Mouse (Mus musculus): ENCODE measurements around the gene Mmp9. TPM values are rescaled to one million over a fixed set of nuclear protein-coding genes. Genes with fewer than 3 reads are reported as not detected.

The Mmp9 gene
- 1 to 10 TPM; 1.4 to 2.2 TPM for total RNA-seq (2021)
- long read RNA-seq, experiment 1: 0 reads
- long read RNA-seq, experiment 2, partial matches to known transcripts: 0 of 2 reads
- long read RNA-seq, experiment 2, other reads (novel, unspliced or antisense): 1 of 2 reads

DNA sequence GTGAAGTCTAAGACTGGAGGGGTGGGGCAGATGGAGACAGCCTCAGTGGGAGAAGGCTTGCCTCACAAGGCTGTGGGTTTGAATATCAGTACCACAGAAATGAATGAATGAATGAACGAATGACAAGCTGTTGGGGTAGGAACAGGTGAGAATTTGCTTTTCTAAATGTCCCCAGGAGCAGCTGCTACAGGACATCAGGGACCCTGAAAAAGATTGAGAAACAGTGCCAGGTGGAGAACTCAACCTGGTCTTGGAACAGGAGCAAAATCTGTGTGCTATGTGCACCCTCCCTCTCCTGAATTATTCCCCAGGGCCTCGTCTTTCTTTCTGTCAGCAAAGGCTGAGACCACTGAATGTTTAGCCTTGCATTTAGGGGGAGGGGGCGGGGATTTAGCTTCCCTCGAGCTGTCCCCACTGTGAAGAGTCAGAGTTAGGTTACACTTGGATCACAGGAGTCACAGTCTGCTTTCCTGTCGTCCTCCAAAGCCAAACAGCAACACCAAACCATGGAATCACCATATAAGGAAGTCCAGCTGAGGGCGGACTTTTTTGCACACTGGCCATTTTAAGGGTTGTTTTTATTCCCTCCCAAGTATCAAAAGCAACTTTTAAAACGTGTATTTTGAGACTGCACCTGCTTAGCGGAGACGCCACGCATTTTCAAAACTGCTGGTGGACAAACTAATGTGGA, at the start of gene Mmp9:
TSS of gene Mmp9 (plus strand) at position 641 of the 691 bp plus-strand sequence.
- Histone ChIP-seq H3K27ac (no peak within 1 kb of the TSS), H3K4me3 (no peak within 1 kb of the TSS)
- no peak for DNase-seq (ENCODE audit: low spot score in 2 of 2)
- TF ChIP-seq CTCF (conservative IDR thresholded peaks at IDR 0.05): no peak

DNA sequence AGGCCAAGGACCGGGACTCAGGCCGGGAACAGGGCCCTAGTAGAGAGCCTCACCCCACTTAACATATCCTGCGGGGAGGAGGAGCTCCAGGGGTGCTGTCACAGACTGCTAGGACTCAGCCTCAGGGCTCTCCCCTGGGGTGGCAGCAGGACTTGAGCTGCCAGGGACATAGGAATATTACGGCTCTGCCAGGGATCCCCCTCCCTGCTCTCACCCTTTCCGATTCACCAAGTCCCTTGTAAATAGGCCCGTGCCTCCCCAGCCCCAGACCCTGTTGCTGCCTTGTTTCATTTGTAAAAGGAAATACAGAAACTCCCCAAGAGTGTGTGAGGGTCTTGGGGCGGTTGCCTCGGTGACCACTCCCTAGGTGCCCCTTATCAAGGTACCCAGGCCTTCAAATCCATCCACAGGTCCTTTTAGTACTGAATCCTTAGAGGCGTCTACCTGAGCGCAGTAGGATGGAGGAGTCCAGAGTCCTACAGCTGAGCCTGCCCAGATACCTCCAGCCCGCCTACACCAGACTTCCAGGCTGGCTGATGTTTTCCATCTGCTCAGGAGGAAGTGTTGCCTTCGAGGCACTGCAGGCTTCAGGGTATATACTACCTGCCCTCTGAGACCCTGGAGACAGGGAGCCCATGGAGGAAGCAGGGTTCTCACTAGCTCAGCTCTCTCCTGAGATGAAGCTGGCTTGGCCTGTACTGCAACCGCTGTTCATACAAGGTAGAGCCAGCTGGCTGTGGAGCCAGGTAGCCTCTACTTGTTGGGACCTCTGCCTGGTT, 49.3 kb upstream of the Mmp9 start:
- no peak overlapping the region for H3K4me3 ChIP-seq
- peak overlapping the region; percentile 43; the same call in 1 of the 2 replicates for H3K27ac ChIP-seq
- TF ChIP-seq CTCF (conservative IDR thresholded peaks at IDR 0.05): no peak
- no peak for DNase-seq (ENCODE audit: low spot score in 2 of 2)

DNA sequence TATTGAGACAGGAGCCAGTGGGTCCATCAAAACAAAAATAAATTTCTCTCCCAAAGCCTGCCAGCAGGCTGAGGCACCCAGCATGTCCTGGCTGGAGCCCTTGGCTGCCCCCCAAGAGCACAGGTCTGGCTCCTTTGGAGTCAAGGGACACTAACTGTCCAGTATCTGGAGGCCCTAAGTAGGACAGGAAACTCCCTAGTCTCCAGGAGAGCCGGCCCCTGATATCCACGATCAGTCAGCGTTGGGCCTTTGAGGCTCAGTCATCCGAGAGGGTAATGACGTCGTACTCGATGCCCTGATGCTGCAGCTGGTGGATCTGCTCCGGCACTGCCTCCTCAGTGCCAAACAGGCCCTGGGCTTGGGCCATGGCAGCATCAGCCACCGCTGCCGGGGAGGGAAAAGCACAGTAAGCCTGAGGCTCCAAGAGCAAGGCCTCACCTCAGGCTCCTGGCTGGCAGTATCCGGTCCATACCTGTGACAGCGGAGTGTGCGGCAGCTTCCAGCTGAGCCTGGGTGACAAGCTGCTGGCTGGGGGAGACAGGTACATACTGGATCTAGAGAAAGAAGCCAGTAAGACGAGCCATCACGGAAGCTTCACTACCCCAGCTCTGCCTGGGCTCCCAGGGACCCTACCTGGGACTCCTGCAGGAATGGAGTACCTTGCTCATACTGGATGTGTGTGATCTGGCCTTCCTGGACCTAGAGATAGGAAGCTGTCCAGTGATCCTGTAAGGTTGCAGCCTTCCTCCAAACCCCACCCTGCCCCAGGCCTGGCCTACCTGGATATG, 48.5 kb upstream of the Mmp9 start:
- Histone ChIP-seq H3K4me3 (no peak overlapping the region), H3K27ac (peak overlapping the region; percentile 67; the same call in 1 of the 2 replicates)
- TF ChIP-seq CTCF (conservative IDR thresholded peaks at IDR 0.05): no peak
- no peak for DNase-seq (ENCODE audit: low spot score in 2 of 2)

DNA sequence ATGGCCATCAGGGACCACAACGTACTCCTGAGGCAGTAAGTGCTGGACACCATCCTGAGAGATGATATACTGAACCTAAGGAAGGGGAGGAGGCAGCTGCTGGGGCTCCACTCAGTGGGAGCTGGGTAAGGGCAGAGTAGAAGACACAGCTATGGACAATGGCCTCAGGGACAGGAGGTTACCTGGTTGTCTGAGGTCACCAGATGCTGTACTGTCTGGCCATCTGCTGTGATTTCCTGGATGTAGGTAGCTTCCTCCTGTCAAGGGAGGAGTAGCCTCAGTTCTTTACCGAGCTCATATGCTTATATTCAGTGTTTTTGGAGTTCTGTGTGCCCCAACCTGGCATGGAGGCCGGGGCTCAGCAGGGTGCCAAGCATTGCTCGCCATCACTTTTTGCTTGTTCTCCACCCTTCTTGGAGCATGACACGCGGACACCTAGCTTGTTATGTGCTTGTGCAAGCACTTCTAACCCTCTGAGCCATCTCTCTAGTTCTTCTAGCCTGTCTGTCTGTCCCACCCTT, 47.8 kb upstream of the Mmp9 start:
- peak overlapping the region; percentile 67; the same call in 1 of the 2 replicates for H3K27ac ChIP-seq
- H3K4me3 ChIP-seq: no peak overlapping the region
- DNase-seq (ENCODE audit: low spot score in 2 of 2): no peak
- no peak for TF ChIP-seq CTCF (conservative IDR thresholded peaks at IDR 0.05)

DNA sequence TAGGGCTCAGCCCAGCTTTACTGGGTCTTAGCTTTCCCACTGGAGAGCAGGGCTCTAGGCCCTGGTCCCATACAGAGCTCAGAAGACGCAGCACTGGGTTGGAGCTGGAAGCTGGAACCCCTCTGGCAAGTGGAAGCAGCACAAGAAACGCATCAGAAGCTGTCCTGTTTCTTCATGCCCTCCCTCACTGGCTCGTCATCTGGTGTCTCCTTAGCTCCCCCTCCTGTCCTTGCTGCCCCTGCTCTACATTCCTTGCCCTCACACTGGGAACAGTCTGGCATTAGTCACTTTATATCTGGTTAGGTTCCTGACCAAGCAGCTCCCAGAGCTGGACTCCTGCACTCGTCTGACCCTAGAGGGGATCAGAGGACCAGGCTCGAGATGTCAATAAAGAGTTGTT, 46.5 kb upstream of the Mmp9 start:
- DNase-seq (ENCODE audit: low spot score in 2 of 2): no peak
- Histone ChIP-seq H3K27ac (no peak overlapping the region; the same call in 1 of the 2 replicates), H3K4me3 (no peak overlapping the region)
- TF ChIP-seq CTCF (conservative IDR thresholded peaks at IDR 0.05): no peak

DNA sequence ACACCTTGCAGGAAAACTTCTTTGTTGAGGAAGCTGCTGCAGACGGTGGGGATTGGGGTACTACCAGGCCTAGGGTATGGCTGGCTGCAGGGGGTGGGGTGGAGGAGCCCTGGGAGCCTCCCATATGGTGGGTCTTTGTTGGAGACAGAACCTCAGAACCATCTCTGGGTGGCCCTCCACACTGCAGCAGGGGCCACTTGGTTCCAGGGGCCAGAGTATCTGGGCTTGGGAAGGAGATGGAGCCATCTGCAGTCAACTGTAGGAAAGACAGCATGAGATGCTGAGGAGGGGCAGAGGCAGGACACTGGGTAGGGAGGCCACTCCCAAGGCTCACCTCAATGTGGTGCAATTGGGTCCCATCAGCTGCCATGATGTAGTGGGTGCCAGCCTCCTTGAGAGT, 45.9 kb upstream of the Mmp9 start:
- no peak for DNase-seq (ENCODE audit: low spot score in 2 of 2)
- H3K27ac ChIP-seq: no peak overlapping the region
- no peak overlapping the region for H3K4me3 ChIP-seq
- TF ChIP-seq CTCF (conservative IDR thresholded peaks at IDR 0.05): peak; percentile 45

DNA sequence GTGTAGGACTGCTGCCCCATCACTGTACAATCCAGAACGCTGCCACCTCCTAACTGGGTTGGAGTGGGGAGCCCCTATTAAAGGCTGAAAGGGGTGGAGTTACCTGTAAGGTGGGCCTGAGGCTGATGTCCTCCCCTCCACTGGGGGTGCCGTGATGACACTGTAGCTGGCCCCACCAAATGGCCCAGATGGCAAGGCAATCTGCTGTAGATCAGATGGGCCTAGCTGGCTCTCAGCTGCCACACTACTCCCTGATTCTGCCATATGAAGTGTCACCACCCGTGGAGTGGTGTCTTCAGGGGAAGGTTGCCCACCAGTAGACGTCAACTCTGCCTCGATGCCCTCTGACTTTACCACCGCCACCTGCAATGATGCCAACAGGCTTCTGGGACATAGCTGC, 44.7 kb upstream of the Mmp9 start:
- DNase-seq (ENCODE audit: low spot score in 2 of 2): no peak
- no peak for TF ChIP-seq CTCF (conservative IDR thresholded peaks at IDR 0.05)
- H3K4me3 ChIP-seq: no peak overlapping the region
- H3K27ac ChIP-seq: peak overlapping the region; percentile 23; the same call in 1 of the 2 replicates

DNA sequence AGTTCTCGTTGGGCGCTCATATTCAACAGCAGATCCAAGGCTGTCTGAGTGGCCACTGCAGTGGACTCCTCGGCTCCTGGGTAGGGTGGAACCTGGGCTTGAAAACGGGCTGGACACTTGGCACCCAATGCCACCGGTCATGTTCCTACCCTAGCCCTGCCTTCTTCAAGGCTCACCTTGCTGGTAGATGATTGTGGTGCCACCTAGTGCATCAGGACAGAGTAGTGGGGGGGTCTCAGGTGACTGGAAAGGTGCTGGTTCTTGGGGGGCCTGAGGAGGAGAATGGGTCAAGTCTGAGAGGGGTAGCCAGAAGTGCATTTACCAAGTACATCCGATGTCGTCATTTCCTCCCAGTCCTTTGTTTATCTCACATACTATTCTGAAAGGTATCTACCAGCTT, 42.6 kb upstream of the Mmp9 start:
- TF ChIP-seq CTCF (conservative IDR thresholded peaks at IDR 0.05): peak; percentile 36
- H3K4me3 ChIP-seq: no peak overlapping the region
- H3K27ac ChIP-seq: no peak overlapping the region
- no peak for DNase-seq (ENCODE audit: low spot score in 2 of 2)

DNA sequence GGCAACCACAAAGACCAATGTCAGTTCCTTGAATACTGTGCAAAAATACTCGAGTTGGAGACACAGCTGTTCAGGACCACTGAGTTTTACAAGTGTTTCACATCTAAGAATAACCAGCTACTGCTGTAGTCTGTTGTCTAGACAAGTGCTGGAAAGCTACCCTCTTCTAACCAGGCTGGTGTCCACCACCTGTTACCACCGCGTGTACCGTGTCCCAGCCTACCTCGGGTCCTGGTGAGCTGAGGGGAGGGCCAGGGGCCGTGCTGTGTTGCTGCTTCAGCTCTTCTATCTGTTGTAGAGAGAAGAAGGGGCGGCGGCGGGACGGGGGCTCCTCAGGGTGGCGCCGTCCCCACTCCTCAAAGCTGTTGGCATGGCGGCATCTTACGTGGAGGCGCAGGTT, 41.5 kb upstream of the Mmp9 start:
- no peak for DNase-seq (ENCODE audit: low spot score in 2 of 2)
- no peak for TF ChIP-seq CTCF (conservative IDR thresholded peaks at IDR 0.05)
- H3K4me3 ChIP-seq: no peak overlapping the region

DNA sequence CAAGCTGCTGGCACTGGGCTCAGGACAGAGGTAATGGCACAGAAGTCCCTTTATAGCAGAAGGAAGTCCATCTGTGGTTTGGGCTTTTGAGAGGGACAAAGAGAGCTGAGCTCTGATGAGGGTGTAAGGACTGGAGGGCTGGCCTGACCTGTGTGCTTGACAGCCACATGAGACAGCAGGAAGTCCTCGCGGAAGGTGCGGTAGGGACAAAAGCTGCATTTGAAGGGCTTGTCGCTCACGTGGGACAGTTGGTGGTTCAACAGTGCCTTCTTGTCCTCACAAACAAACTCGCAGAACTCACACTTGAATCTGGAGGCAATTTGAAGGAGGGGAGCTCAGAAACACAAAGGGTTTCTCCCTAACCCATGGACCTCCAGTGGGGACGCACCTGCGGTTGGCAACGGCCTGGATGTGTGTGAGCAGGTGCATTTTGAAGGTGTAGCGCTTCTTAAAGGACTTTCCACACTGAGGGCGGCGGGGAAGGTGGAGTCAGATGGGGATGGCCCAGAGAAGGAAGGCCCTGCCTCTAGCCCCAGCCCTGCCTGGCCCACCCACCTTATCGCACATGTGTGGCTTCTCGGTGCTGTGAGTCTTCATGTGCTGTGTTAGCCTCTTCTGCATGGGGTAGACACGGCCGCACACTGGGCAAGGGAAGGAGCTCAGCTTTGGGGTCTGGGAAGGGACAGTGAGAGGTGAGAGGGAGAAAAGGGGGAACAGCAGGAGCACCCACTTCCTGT, 40.7 kb upstream of the Mmp9 start:
- Histone ChIP-seq H3K4me3 (no peak overlapping the region), H3K27ac (no peak overlapping the region)
- no peak for DNase-seq (ENCODE audit: low spot score in 2 of 2)
- no peak for TF ChIP-seq CTCF (conservative IDR thresholded peaks at IDR 0.05)

More for the DNA sequence above, 41.5 kb upstream of the Mmp9 start:
- no peak overlapping the region for H3K27ac ChIP-seq

DNA sequence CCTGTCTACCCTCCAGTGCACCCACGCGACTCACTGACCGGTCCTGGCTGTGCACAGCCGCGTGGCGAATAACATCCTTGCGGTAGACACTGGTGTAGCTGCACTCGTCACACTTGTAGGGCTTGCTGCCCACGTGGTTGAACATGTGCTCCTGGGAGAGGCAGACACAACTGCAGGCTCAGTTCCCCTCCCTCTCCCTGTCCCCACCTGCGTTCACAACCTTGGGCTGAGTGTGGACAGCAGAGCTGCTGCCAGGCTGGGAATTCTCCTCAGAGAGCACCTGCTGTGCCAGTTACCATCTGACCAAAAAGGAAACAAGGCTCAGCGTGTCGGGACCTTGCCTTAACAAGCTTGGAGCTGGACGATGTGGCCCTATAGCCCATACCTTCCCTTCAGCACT, 39.2 kb upstream of the Mmp9 start:
- Histone ChIP-seq H3K27ac (no peak overlapping the region), H3K4me3 (no peak overlapping the region)
- TF ChIP-seq CTCF (conservative IDR thresholded peaks at IDR 0.05): no peak
- no peak for DNase-seq (ENCODE audit: low spot score in 2 of 2)

DNA sequence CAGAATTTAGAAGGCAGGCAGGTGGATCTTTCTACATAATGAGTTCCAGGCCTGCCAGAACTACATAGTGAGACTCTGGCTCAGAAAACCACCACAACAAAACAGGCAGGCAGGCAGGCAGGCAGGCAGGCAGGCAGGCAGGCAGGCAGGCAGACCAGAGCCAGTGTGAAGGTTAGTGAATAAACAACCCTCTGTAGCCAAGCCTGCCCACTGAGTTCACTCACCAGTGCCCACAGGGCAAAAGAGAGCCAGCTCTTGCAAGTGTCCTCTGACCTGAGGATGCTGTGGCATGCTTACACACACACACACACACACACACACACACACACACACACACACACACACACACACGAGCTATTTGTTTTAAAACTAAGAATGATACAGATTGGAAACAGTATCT, 37.1 kb upstream of the Mmp9 start:
- no peak for DNase-seq (ENCODE audit: low spot score in 2 of 2)
- TF ChIP-seq CTCF (conservative IDR thresholded peaks at IDR 0.05): no peak
- Histone ChIP-seq H3K27ac (no peak overlapping the region), H3K4me3 (no peak overlapping the region)

All from layer of hippocampus, adult 2 months (tissue).